ENCODE assay signal across 1 mouse cellular context in the genomic region with DNA sequence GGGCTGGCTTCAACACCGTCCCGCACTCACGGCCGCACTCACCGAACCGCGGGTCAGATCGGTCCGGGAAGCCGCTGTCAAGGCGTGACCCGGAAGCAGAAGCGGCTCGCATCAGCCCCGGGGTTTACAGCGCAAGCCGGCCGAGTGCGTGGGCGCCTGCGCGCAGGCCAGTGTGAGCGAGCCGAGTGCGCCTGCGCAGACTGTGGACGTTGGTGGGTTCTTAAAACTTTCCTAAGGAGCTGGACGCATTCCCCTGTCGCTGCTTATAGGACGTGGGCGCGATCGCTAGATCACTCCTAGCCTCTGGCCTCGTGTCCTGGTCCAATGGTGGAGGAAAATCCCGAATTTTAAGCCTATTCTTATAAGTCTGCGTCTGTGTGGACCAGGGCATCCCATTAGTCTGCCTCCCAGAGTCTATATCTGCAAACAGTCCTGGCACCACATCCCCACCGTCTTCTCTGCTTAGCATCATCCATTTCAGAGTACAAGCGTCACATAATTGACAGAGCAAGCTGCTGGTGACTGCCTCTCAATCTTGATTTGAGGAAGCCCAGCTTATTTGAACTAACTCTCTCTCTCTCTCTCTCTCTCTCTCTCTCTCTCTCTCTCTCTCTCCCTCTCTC.
TF ChIP-seq lines count a peak whose summit lies in the region.

No protein-coding gene starts in this region.

TF ChIP-seq in CH12.LX, 34 proteins besides CTCF, POLR2A, EP300 and RAD21:
- TF ChIP-seq KAT2A (IDR thresholded peaks at IDR 0.05; ENCODE audit: insufficient replicate concordance, low read length): peak; percentile 63; the same call in 1 of the 2 replicates
- no peak for TF ChIP-seq JUND (conservative IDR thresholded peaks at IDR 0.05; ENCODE audit: low read depth, low read length)
- TF ChIP-seq NELFE (IDR thresholded peaks at IDR 0.05; ENCODE audit: low read depth, low read length): peak; percentile 74
- peak; percentile 59 for TF ChIP-seq TCF12 (IDR thresholded peaks at IDR 0.05; ENCODE audit: low read depth, low read length)
- TF ChIP-seq NRF1 (IDR thresholded peaks at IDR 0.05; ENCODE audit: low read depth, low read length): peak; percentile 94
- peak; percentile 48 for TF ChIP-seq CHD2 (IDR thresholded peaks at IDR 0.05; ENCODE audit: low read length)
- peak; percentile 83 for TF ChIP-seq HCFC1 (IDR thresholded peaks at IDR 0.05; ENCODE audit: low read depth, low read length)
- TF ChIP-seq MAX (IDR thresholded peaks at IDR 0.05; ENCODE audit: low read length): peak; percentile 59
- peak; percentile 78 for TF ChIP-seq MXI1 (IDR thresholded peaks at IDR 0.05; ENCODE audit: low read depth, low read length)
- TF ChIP-seq BHLHE40 (IDR thresholded peaks at IDR 0.05; ENCODE audit: low read depth, low read length): peak; percentile 0; the same call in 1 of the 2 replicates
- peak; percentile 73; the same call in 1 of the 2 replicates for TF ChIP-seq TBP (conservative IDR thresholded peaks at IDR 0.05; ENCODE audit: low read depth, low read length)
- no peak for TF ChIP-seq USF2 (conservative IDR thresholded peaks at IDR 0.05; ENCODE audit: low read depth, low read length)
- peak; percentile 37; the same call in 1 of the 2 replicates for TF ChIP-seq UBTF (IDR thresholded peaks at IDR 0.05; ENCODE audit: low read depth, low read length)
- peak; percentile 81 for TF ChIP-seq ELF1 (IDR thresholded peaks at IDR 0.05; ENCODE audit: low read depth, low read length)
- no peak for TF ChIP-seq PAX5 (IDR thresholded peaks at IDR 0.05; ENCODE audit: low read length)
